Mouse (Mus musculus) bone marrow, adult 2 months (tissue): ENCODE results near the gene Cldn13. TPM values are rescaled to one million over a fixed set of nuclear protein-coding genes. Genes with fewer than 3 reads are reported as not detected.

ENCODE experiments used
- H3K27ac ChIP-seq: fragments of 200-500 bp; 2 replicates; pipeline ENCODE4 v1.5.1; 2012; ENCODE audit warnings: low read depth, mild to moderate bottlenecking, control low read depth, inconsistent platforms, low read length; ENCODE audit not compliant: control insufficient read depth, poor library complexity, insufficient read depth
- H3K4me1 ChIP-seq: fragments of 200-500 bp; 2 replicates; pipeline ENCODE4 v1.6.1; 2011; ENCODE audit warnings: low read length; ENCODE audit not compliant: control insufficient read depth, insufficient read depth
- H3K4me3 ChIP-seq: fragments of 200-500 bp; replicated peaks from 2 replicates; pipeline ENCODE3; 2011; ENCODE audit warnings: mild to moderate bottlenecking, low read depth, low read length, control low read depth; ENCODE audit not compliant: control insufficient read depth
- CTCF ChIP-seq: fragments of 200-500 bp; IDR thresholded peaks from 2 replicates; pipeline ENCODE4 v1.5.1; 2011; ENCODE audit warnings: low read length, control low read depth; ENCODE audit not compliant: control insufficient read depth, insufficient read depth
- POLR2A ChIP-seq: fragments of 200-500 bp; IDR thresholded peaks from 2 replicates; pipeline ENCODE4 v1.6.1; 2011; ENCODE audit warnings: low read depth, mild to moderate bottlenecking, control low read depth, low read length, borderline replicate concordance; ENCODE audit not compliant: control insufficient read depth
- WGBS: fragments of 180-500 bp; shearing (Covaris S2); methylation state at CpG from one replicate; pipeline ENCODE4 v1.1.7; 2018; 5-methylcytosine and 5-hydroxymethylcytosine counted together
- polyA plus RNA-seq: library from polyadenylated mRNA; stranded (reverse); fragments of >200 nt; gene quantifications from 2 replicates; pipeline ENCODE4 v1.2.4, GENCODE M21; 2011; ENCODE audit warnings: low replicate concordance; ENCODE audit not compliant: missing spikeins, insufficient read depth, insufficient read length

The Cldn13 gene
- polyA plus RNA-seq, 1 experiment: 224 TPM

GRCm38 (mm10) chr5:134913352-134913751 is 2.0 kb downstream of the Cldn13 start:
- Histone ChIP-seq H3K4me3 (peak overlapping the region; percentile 60), H3K27ac (peak overlapping the region; percentile 80), H3K4me1 (no peaks in the 10 kb centered on the region; the same call in 1 of the 2 replicates)
- WGBS: 58% methylated on average over 3 of the region's 3 CpGs
- no peak for TF ChIP-seq POLR2A
- no peak for TF ChIP-seq CTCF

GRCm38 (mm10) chr5:134911901-134912300 is 3.4 kb downstream of the Cldn13 start:
- WGBS: 90% methylated on average over 2 of the region's 2 CpGs
- no peak overlapping the region for H3K4me3 ChIP-seq
- H3K27ac ChIP-seq: no peak overlapping the region
- H3K4me1 ChIP-seq: no peaks in the 10 kb centered on the region; the same call in 1 of the 2 replicates
- TF ChIP-seq POLR2A: no peak
- TF ChIP-seq CTCF: no peak

- TF ChIP-seq POLR2A: no peak
- peak; percentile 97 for TF ChIP-seq CTCF
- no peak overlapping the region for H3K27ac ChIP-seq
- 1% methylated on average over 13 of the region's 13 CpGs for WGBS
- H3K4me1 ChIP-seq: no peaks in the 10 kb centered on the region
- H3K4me3 ChIP-seq: no peak overlapping the region
Measured at GRCm38 (mm10) chr5:134907135-134907534, 8.2 kb downstream of the Cldn13 start.

- H3K27ac ChIP-seq: no peak within 1 kb of the TSS
- TF ChIP-seq POLR2A: no peak
- no peak for TF ChIP-seq CTCF
- no peak within 1 kb of the TSS for H3K4me3 ChIP-seq
- WGBS: 92% methylated on average over 6 of the region's 6 CpGs
- H3K4me1 ChIP-seq: no peaks in the 10 kb centered on the region
Measured at GRCm38 (mm10) chr5:134906633-134907032, 8.7 kb downstream of the Cldn13 start, which contains the start of gene Tmem270. TSS of gene Tmem270 (minus strand) at chr5:134906733.

- WGBS: 70% methylated on average over 8 of the region's 8 CpGs
- H3K27ac ChIP-seq: no peak overlapping the region
- no peak overlapping the region for H3K4me3 ChIP-seq
- no peaks in the 10 kb centered on the region for H3K4me1 ChIP-seq
- TF ChIP-seq POLR2A (no peak), CTCF (no peak)
Measured at GRCm38 (mm10) chr5:134901644-134902027, 13.7 kb downstream of the Cldn13 start.

GRCm38 (mm10) chr5:134901012-134901643 is 14.2 kb downstream of the Cldn13 start:
- no peak for TF ChIP-seq CTCF
- TF ChIP-seq POLR2A: no peak
- Histone ChIP-seq H3K4me1 (no peaks in the 10 kb centered on the region), H3K4me3 (no peak overlapping the region), H3K27ac (no peak overlapping the region)
- WGBS: 56% methylated on average over 12 of the region's 12 CpGs

- TF ChIP-seq CTCF (no peak), POLR2A (no peak)
- Histone ChIP-seq H3K4me1 (no peaks in the 10 kb centered on the region), H3K4me3 (no peak overlapping the region), H3K27ac (no peak overlapping the region)
- 90% methylated on average over 17 of the region's 17 CpGs for WGBS
Measured at GRCm38 (mm10) chr5:134897596-134897995, 17.7 kb downstream of the Cldn13 start.

- no peaks in the 10 kb centered on the region for H3K4me1 ChIP-seq
- no peak overlapping the region for H3K4me3 ChIP-seq
- WGBS: 84% methylated on average over 8 of the region's 8 CpGs
- no peak overlapping the region; the same call in 1 of the 2 replicates for H3K27ac ChIP-seq
- no peak for TF ChIP-seq CTCF
- no peak for TF ChIP-seq POLR2A
Measured at GRCm38 (mm10) chr5:134896965-134897364, 18.4 kb downstream of the Cldn13 start.
